Mouse (Mus musculus): ENCODE measurements around the gene Snx20.

The Snx20 gene

DNA sequence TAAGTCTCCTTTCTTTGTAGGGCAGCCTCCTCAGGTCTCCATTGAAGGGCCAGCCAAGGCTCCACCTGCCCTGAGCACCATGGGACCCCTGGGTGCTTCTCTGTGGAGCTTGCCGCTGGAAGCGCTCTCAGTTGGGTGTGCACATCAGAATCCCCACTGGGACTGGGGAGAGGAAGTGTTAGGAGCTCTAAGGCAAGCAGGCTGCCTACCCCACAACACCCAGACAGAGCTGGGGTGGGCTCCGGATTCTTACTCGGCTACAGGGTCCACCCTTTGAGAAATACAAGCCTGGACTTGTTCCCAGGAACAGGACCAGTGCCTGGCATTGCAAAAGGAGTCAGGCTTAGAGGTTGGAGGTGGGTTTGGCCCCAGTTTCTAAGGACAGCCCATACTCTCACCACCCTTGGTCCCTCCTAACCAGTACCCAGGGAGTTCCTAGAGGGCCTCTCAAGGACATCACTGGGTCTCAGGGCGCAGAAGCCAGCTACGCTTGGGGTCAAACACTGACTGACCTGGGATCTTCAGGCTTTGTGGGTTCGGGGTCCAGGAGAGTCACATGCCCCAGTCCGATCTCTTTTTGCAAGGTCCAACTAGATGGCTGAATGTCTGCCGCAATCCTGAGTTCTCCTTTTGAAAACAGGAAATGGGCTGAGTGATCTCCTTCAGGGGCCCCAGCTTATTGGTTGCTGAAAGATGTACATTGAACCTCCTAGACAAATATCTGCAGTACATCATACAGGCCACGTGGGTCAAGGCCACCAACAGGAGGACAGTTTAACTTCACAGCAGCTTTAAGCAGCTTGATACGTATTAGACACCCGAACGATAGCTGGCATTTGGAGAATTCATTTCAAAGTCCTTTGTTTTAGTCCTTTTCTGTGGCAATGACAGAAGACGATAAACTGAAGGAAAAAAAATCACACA lies at the start of gene Snx20:
TSS of gene Snx20 (minus strand) at position 655 of the 924 bp plus-strand sequence.
- peak; percentile 90 for DNase-seq (ENCODE audit: low read depth, low spot score)

GRCm38 (mm10) chr8:88683656-88684289 lies 47.8 kb upstream of the Snx20 start:
- no peak for DNase-seq (ENCODE audit: low read depth, low spot score)

- DNase-seq (ENCODE audit: low read depth, low spot score): no peak
Observed at GRCm38 (mm10) chr8:88681046-88681445, 45.1 kb upstream of the Snx20 start.

DNA sequence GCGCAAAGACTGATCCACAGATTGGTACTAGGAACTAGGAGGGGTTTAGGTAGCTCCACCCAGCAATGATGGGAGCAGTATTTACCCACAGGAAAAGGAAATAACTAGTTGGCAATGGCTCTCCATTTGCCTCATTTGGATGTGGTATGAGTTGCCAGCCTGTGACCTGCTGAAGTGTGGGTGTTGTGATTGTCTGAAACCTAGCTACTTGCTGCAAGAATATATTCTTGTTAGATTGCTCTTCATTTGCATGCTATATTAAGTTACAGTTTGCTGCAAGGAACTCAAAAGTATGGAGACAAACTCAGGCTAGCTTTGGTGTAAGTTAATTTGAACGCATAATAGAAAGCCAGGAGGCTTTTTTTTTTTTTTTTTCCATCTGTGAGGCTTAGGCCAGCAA lies 44.6 kb upstream of the Snx20 start:
- no peak for DNase-seq (ENCODE audit: low read depth, low spot score)

DNA sequence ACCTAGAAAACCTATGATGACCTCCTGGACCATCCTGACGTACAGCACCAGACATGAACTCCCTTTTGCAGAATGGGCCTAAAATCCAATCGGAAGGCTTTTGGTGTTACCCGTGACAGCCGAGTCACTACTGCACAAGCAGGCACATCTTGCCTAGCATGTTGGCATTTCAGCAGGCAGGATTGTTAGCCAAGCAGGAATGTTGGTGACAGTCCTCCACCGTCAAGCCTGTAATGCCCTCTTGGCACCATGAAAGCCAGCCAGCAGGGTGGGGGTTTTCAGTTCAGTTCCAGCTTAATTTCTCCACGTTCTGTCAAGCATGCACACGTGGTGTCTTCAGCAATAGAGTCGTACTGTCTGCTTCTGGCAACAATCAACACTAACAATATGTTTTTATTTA lies 41.1 kb upstream of the Snx20 start:
- DNase-seq (ENCODE audit: low read depth, low spot score): no peak

DNA sequence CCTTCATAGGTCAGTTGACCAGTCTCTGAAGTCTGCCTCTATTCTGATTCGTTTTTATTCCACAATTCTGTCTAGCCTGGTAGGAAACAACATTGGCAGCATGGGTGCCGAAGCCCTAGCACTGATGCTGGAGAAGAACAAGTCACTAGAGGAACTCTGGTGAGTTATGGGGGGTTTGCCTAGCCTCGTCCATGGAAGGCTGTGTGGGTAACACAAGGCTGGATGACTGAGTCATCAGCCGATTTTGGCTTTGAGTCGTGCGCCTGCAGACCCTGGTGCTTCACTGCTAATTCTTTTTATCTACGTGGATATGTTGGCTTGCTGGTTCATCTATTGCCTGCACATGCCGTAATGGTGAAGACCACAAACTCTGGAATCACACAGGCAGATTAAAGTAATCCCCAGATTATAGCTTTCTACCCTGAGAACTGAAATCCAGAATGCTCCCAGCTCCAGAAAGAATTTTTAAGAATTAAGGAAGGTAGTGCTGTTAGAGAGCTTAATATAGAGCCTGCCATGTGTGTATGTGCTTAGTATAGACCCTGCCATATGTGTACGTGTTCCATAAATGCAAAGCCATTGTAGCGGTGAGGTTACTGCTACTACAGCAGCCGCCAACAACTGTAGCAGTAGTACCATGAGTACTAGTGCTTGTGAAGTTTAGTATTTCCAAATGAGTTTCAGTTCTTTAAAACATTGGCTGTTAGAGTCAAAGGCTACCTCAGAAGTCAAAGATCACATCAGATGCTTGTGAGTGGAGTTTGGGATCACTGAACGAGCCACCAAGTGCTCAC lies 39.6 kb upstream of the Snx20 start:
- no peak for DNase-seq (ENCODE audit: low read depth, low spot score)

DNA sequence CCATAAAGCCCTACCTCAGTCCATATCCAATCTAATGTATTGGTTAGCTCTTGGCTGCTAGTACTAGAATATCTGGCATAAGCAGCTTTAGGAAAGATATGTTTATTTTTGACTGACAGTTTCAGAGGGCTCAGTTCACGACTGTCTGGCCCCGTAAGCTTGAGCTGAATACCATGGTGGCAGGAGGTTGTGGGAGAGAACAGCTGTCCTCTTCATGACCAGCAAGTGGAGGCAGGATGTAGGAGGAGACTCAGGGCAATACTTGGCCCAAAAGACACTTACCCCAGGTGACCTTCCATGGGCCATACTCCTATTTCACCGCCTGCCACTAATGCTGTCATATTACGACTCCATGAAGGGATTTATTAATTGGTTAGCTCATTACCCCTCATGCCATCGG lies 37.9 kb upstream of the Snx20 start:
- DNase-seq (ENCODE audit: low read depth, low spot score): no peak

GRCm38 (mm10) chr8:88671575-88671974 lies 35.6 kb upstream of the Snx20 start:
- no peak for DNase-seq (ENCODE audit: low read depth, low spot score)

DNA sequence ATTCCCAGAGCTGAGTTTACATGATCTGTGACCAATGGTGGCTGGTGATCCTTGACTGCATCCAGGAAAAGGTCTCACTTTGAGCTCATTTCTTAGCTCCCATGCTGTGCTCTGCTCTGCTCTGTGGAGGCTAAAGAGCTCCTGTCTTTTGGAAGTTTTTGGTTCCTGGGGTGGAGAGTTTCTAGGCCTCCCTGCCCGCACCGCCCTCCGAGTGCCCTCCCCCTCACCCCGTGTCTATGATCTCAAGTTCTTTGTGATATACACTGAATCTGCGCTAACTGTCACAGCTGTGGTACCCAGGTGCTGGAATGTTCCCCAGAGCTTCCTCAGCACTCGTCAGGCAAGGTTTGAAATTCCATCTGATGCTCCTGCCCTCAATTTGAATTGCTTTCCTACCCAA lies 34.9 kb upstream of the Snx20 start:
- no peak for DNase-seq (ENCODE audit: low read depth, low spot score)

GRCm38 (mm10) chr8:88668400-88669086 lies 32.6 kb upstream of the Snx20 start:
- DNase-seq (ENCODE audit: low read depth, low spot score): peak; percentile 73

DNA sequence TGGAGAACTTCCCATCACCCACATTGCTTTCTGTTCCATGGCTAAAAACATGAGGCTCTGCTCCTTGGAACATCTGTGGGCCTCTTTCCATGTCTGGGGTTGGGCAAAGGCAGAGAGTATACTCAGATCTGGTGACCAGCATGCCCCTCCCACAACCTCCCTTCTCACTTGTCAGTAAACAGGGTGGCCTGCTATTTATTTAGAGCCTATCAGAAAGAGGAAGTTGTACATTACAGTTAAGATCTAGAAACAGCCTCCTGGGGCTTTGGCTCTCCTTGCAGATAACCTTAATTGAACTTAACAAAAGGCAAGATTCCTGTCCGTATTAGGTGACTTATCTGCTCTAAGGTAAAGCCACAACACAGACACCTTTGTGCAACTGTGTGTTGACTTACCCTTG lies 30.5 kb upstream of the Snx20 start:
- DNase-seq (ENCODE audit: low read depth, low spot score): peak; percentile 36

GRCm38 (mm10) chr8:88664947-88665346 lies 29.0 kb upstream of the Snx20 start:
- no peak for DNase-seq (ENCODE audit: low read depth, low spot score)

DNA sequence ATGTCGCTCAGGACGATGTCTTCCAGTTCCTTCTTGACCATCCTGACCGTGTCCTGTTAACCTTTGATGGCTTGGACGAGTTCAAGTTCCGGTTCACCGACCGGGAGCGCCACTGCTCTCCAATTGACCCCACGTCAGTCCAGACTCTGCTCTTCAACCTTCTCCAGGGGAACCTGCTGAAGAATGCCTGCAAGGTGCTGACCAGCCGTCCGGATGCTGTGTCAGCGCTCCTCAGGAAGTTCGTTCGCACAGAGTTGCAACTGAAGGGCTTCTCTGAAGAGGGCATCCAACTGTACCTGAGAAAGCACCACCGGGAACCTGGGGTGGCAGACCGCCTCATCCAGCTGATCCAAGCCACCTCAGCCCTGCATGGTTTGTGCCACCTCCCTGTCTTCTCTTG lies 28.2 kb upstream of the Snx20 start:
- no peak for DNase-seq (ENCODE audit: low read depth, low spot score)

- no peak for DNase-seq (ENCODE audit: low read depth, low spot score)
Observed at GRCm38 (mm10) chr8:88662401-88662821, 26.5 kb upstream of the Snx20 start.

- no peak for DNase-seq (ENCODE audit: low read depth, low spot score)
Observed at GRCm38 (mm10) chr8:88659873-88660272, 23.9 kb upstream of the Snx20 start.

- DNase-seq (ENCODE audit: low read depth, low spot score): no peak
Observed at GRCm38 (mm10) chr8:88655334-88655733, 19.4 kb upstream of the Snx20 start.

- peak; percentile 38 for DNase-seq (ENCODE audit: low read depth, low spot score)
Observed at GRCm38 (mm10) chr8:88651122-88651521, 15.2 kb upstream of the Snx20 start.

GRCm38 (mm10) chr8:88650016-88650708 lies 14.2 kb upstream of the Snx20 start:
- peak; percentile 46 for DNase-seq (ENCODE audit: low read depth, low spot score)

DNA sequence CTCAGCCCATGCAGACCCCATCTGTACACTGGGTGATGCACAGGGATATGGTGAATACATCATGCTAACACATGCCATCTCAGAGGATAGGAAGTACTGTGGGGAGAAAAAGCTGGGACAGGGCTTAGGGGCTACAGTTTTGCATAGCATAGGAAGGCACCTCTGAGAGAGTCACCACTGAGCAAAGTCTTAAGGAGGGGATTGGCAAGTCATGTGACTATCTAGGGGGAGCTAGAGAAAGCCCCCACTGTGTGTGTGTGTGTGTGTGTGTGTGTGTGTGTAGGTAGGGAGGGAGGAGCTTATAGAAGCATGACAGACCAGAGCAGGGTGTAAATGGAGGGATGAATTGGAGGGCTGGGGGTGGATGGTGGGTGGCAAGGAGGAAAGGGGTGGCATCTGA lies 12.4 kb upstream of the Snx20 start:
- DNase-seq (ENCODE audit: low read depth, low spot score): no peak

DNA sequence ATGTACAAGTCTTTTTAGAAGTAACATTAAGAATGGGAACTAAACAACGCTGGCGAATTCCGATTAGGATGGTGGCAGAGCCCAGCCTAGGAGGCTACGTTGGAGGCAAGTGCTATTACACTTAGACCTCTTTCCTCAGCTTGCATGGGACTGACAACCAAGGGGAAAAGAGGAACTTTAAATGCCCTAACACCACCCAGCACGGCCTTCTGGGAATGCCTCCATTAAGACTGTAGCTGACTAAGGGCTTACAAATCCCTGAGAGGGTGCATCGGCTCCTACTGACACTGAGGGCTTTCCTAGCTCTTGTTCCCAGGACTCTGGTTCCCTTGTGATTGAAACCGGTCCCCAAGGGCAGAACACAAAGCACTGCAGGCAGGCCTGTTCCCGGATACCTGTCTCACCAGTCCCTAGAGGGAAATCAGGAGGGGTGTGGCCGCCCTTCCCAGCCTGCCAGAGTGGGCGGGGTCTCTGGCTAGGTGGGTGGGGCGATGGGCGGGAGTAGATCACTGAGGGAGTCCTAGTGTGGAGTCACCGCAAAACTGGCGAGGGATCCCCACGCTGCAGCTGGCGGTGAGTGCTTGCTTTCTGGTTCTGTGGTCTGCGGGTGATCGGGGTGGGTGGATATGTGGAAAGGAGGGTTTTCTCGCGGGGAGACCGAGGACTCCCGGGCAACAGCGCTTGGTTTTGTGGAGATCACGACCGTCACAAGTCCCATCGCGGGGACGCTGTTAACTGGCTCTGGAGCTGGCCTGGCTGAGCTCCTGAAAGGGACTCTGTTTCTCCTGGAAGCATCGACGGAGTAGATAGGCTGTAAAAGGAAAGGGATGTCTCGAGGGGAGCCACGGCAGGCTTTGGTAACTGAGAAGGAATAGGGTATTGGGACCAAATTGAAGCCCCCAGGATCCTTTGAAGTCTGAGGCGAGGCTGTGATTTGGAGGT lies 11.2 kb upstream of the Snx20 start, which contains the start of gene Nod2:
TSS of gene Nod2 (plus strand) at position 479 of the 942 bp plus-strand sequence.
- peak; percentile 72 for DNase-seq (ENCODE audit: low read depth, low spot score)
